Mouse (Mus musculus) forebrain, embryonic 13.5 days (tissue): ENCODE measurements around the gene Gpr107. TPM values are rescaled to one million over a fixed set of nuclear protein-coding genes. Genes with fewer than 3 reads are reported as not detected.

Source experiments
- ATAC-seq: fragments of 200-750 bp; cut with Nextera tagmentation; 2 replicates; pipeline ENCODE4 v1.8.0; 2017
- H3K27ac ChIP-seq: fragments of 300-500 bp; sonication (generic); 2 replicates; pipeline ENCODE4 v1.5.1; 2015; ENCODE audit warnings: inconsistent platforms, mild to moderate bottlenecking, moderate library complexity
- H3K27me3 ChIP-seq: fragments of 300-500 bp; sonication (generic); 2 replicates; pipeline ENCODE4 v1.6.1; 2015; ENCODE audit warnings: mild to moderate bottlenecking, inconsistent platforms
- H3K36me3 ChIP-seq: fragments of 300-500 bp; sonication (generic); 2 replicates; pipeline ENCODE4 v1.6.1; 2015; ENCODE audit warnings: mild to moderate bottlenecking, inconsistent platforms; ENCODE audit not compliant: poor library complexity, severe bottlenecking
- H3K4me1 ChIP-seq: fragments of 300-500 bp; sonication (generic); 2 replicates; pipeline ENCODE4 v1.6.1; 2015; ENCODE audit warnings: inconsistent platforms
- H3K4me2 ChIP-seq: fragments of 300-500 bp; sonication (generic); 2 replicates; pipeline ENCODE4 v1.6.1; 2015; ENCODE audit warnings: inconsistent platforms, mild to moderate bottlenecking, moderate library complexity
- H3K4me3 ChIP-seq: fragments of 300-500 bp; sonication (generic); 2 replicates; pipeline ENCODE4 v1.5.1; 2015; ENCODE audit warnings: mild to moderate bottlenecking, inconsistent platforms
- H3K9ac ChIP-seq: fragments of 300-500 bp; sonication (generic); 2 replicates; pipeline ENCODE4 v1.6.1; 2015; ENCODE audit warnings: mild to moderate bottlenecking, inconsistent platforms
- H3K9me3 ChIP-seq: fragments of 300-500 bp; sonication (generic); replicated peaks from 2 replicates; pipeline ENCODE4 v1.6.1; 2016; ENCODE audit warnings: inconsistent platforms
- WGBS: fragments of 180-500 bp; shearing (Covaris S2); methylation state at CpG from one replicate; pipeline ENCODE4 v1.1.7; 2015; 5-methylcytosine and 5-hydroxymethylcytosine counted together
- polyA plus RNA-seq: library from polyadenylated mRNA; unstranded; fragments of >200 nt; fragmentation: Nextera tagmentation; extraction: Ambion mirVana; gene quantifications from 2 replicates; pipeline ENCODE4 v1.2.1, GENCODE M21; 2015

Gpr107 gene
- polyA plus RNA-seq, 1 experiment from 2014 or later = 28.6 TPM

- Histone ChIP-seq H3K9me3 (no peaks in the 10 kb centered on the region), H3K4me1 (peaks cover 16% of the 10 kb centered on the region), H3K27ac (no peak overlapping the region), H3K36me3 (peaks cover 50% of the 10 kb centered on the region), H3K4me2 (no peak overlapping the region), H3K4me3 (no peak overlapping the region), H3K9ac (no peak overlapping the region), H3K27me3 (no peaks in the 10 kb centered on the region)
- no peak for ATAC-seq
- 88% methylated on average over 4 of the region's 4 CpGs for WGBS
These were observed 57.4 kb downstream of the Gpr107 start for GRCm38 (mm10) chr2:31209525-31209924.

- no peak for ATAC-seq
- no peak overlapping the region for H3K4me3 ChIP-seq
- peaks cover 58% of the 10 kb centered on the region for H3K36me3 ChIP-seq
- no peaks in the 10 kb centered on the region for H3K27me3 ChIP-seq
- WGBS = 56% methylated on average over 11 of the region's 11 CpGs
- no peak overlapping the region for H3K4me2 ChIP-seq
- H3K4me1 ChIP-seq = peaks cover 20% of the 10 kb centered on the region
- no peak overlapping the region for H3K9ac ChIP-seq
- no peaks in the 10 kb centered on the region for H3K9me3 ChIP-seq
- H3K27ac ChIP-seq = no peak overlapping the region
These were observed 58.2 kb downstream of the Gpr107 start for GRCm38 (mm10) chr2:31210144-31210847.

GRCm38 (mm10) chr2:31211204-31211603, 59.1 kb downstream of the Gpr107 start:
- no peaks in the 10 kb centered on the region for H3K27me3 ChIP-seq
- H3K9ac ChIP-seq = no peak overlapping the region
- no peak overlapping the region for H3K4me3 ChIP-seq
- H3K4me1 ChIP-seq = peaks cover 25% of the 10 kb centered on the region
- no peak overlapping the region for H3K27ac ChIP-seq
- H3K36me3 ChIP-seq = peaks cover 62% of the 10 kb centered on the region
- no peak overlapping the region for H3K4me2 ChIP-seq
- WGBS = 63% methylated on average over 3 of the region's 3 CpGs
- H3K9me3 ChIP-seq = no peaks in the 10 kb centered on the region
- no peak for ATAC-seq

GRCm38 (mm10) chr2:31214211-31214796, 62.2 kb downstream of the Gpr107 start:
- WGBS = 59% methylated on average over 16 of the region's 16 CpGs
- Histone ChIP-seq H3K4me3 (no peak overlapping the region), H3K9me3 (no peaks in the 10 kb centered on the region), H3K9ac (no peak overlapping the region), H3K27ac (0 out of 2 replicates have a peak overlapping the region, but pooled peaks have one; percentile 1), H3K27me3 (no peaks in the 10 kb centered on the region), H3K36me3 (peaks cover 44% of the 10 kb centered on the region), H3K4me1 (peaks cover 20% of the 10 kb centered on the region), H3K4me2 (no peak overlapping the region)
- 0 out of 2 replicates have a peak, but pooled peaks have one; percentile 53 for ATAC-seq

GRCm38 (mm10) chr2:31218611-31219010, 66.5 kb downstream of the Gpr107 start:
- Histone ChIP-seq H3K4me2 (no peak overlapping the region), H3K9ac (no peak overlapping the region), H3K36me3 (peaks cover 14% of the 10 kb centered on the region), H3K9me3 (no peaks in the 10 kb centered on the region), H3K27me3 (no peaks in the 10 kb centered on the region), H3K27ac (no peak overlapping the region), H3K4me3 (no peak overlapping the region), H3K4me1 (peaks cover 17% of the 10 kb centered on the region)
- WGBS = 67% methylated on average over 3 of the region's 3 CpGs
- ATAC-seq = no peak

- 86% methylated on average over 6 of the region's 6 CpGs for WGBS
- no peaks in the 10 kb centered on the region for H3K27me3 ChIP-seq
These were observed 67.4 kb downstream of the Gpr107 start for GRCm38 (mm10) chr2:31219470-31219869.

GRCm38 (mm10) chr2:31220844-31221243, 68.7 kb downstream of the Gpr107 start:
- no peak overlapping the region for H3K4me2 ChIP-seq
- no peak overlapping the region for H3K27ac ChIP-seq
- H3K9me3 ChIP-seq = no peaks in the 10 kb centered on the region
- ATAC-seq = no peak
- 67% methylated on average over 7 of the region's 7 CpGs for WGBS
- H3K4me1 ChIP-seq = 0 out of 2 replicates have a peak, but pooled peaks cover 2% of the 10 kb centered on the region
- H3K27me3 ChIP-seq = no peaks in the 10 kb centered on the region
- H3K9ac ChIP-seq = no peak overlapping the region
- H3K4me3 ChIP-seq = no peak overlapping the region
- peaks cover 2% of the 10 kb centered on the region; the same call in 1 of the 2 replicates for H3K36me3 ChIP-seq

More at GRCm38 (mm10) chr2:31219470-31219869, 67.4 kb downstream of the Gpr107 start:
- Histone ChIP-seq H3K4me1 (peaks cover 9% of the 10 kb centered on the region), H3K4me2 (no peak overlapping the region), H3K36me3 (peaks cover 14% of the 10 kb centered on the region), H3K27ac (no peak overlapping the region), H3K4me3 (no peak overlapping the region), H3K9me3 (no peaks in the 10 kb centered on the region), H3K9ac (no peak overlapping the region)
- no peak for ATAC-seq

GRCm38 (mm10) chr2:31221582-31221981, 69.5 kb downstream of the Gpr107 start:
- WGBS = 83% methylated on average over 5 of the region's 5 CpGs
- Histone ChIP-seq H3K4me3 (no peak overlapping the region), H3K27me3 (no peaks in the 10 kb centered on the region), H3K9ac (no peak overlapping the region), H3K27ac (no peak overlapping the region), H3K4me1 (no peaks in the 10 kb centered on the region), H3K9me3 (no peaks in the 10 kb centered on the region; the same call in 1 of the 2 replicates), H3K36me3 (no peaks in the 10 kb centered on the region), H3K4me2 (no peak overlapping the region)
- ATAC-seq = no peak

- ATAC-seq = no peak
- Histone ChIP-seq H3K27me3 (no peaks in the 10 kb centered on the region), H3K9me3 (peaks cover 8% of the 10 kb centered on the region), H3K36me3 (no peaks in the 10 kb centered on the region), H3K9ac (no peak overlapping the region), H3K4me2 (no peak overlapping the region), H3K4me1 (no peaks in the 10 kb centered on the region), H3K27ac (no peak overlapping the region), H3K4me3 (no peak overlapping the region)
- 32% methylated on average over 1 of the region's 1 CpGs for WGBS
These were observed 76.7 kb downstream of the Gpr107 start for GRCm38 (mm10) chr2:31228768-31229311.

GRCm38 (mm10) chr2:31239203-31239696, 87.1 kb downstream of the Gpr107 start:
- H3K9me3 ChIP-seq = no peaks in the 10 kb centered on the region
- no peak overlapping the region; the same call in 1 of the 2 replicates for H3K9ac ChIP-seq
- H3K27ac ChIP-seq = no peak overlapping the region
- peak overlapping the region; percentile 18 for H3K4me3 ChIP-seq
- peak overlapping the region; percentile 43 for H3K4me2 ChIP-seq
- no peak for ATAC-seq
- 43% methylated on average over 23 of the region's 23 CpGs for WGBS
- 0 out of 2 replicates have a peak, but pooled peaks cover 13% of the 10 kb centered on the region for H3K4me1 ChIP-seq
- H3K36me3 ChIP-seq = no peaks in the 10 kb centered on the region
- 0 out of 2 replicates have a peak, but pooled peaks cover 8% of the 10 kb centered on the region for H3K27me3 ChIP-seq

GRCm38 (mm10) chr2:31239833-31240232, 87.7 kb downstream of the Gpr107 start:
- ATAC-seq = no peak
- Histone ChIP-seq H3K4me1 (peaks cover 19% of the 10 kb centered on the region), H3K9me3 (no peaks in the 10 kb centered on the region), H3K4me2 (peak overlapping the region; percentile 43), H3K27ac (no peak overlapping the region), H3K27me3 (peaks cover 10% of the 10 kb centered on the region; the same call in 1 of the 2 replicates), H3K36me3 (no peaks in the 10 kb centered on the region), H3K4me3 (peak overlapping the region; percentile 18; the same call in 1 of the 2 replicates), H3K9ac (no peak overlapping the region)
- WGBS = 84% methylated on average over 6 of the region's 6 CpGs

GRCm38 (mm10) chr2:31241639-31242038, 89.5 kb downstream of the Gpr107 start:
- Histone ChIP-seq H3K9ac (no peak overlapping the region), H3K4me3 (no peak overlapping the region), H3K27ac (no peak overlapping the region), H3K4me2 (no peak overlapping the region), H3K9me3 (no peaks in the 10 kb centered on the region), H3K36me3 (no peaks in the 10 kb centered on the region), H3K27me3 (peaks cover 11% of the 10 kb centered on the region; the same call in 1 of the 2 replicates), H3K4me1 (peaks cover 26% of the 10 kb centered on the region)
- ATAC-seq = no peak
- 8% methylated on average over 7 of the region's 7 CpGs for WGBS
